Mouse (Mus musculus): ENCODE data around the gene Fam78b. TPM values are rescaled to one million over a fixed set of nuclear protein-coding genes. Genes with fewer than 3 reads are reported as not detected.

The Fam78b gene
- total RNA-seq, 4 experiments from 2014 or later: 21.8 to 27.5 (median 23.6) TPM

- DNase-seq (ENCODE audit: low spot score in 2 of 2): no peak
These were observed 92.3 kb downstream of the Fam78b start for GRCm38 (mm10) chr1:167093551-167093950.

GRCm38 (mm10) chr1:167094589-167095148 is 93.5 kb downstream of the Fam78b start:
- no peak for DNase-seq (ENCODE audit: low spot score in 2 of 2)

- DNase-seq (ENCODE audit: low spot score in 2 of 2): no peak
These were observed 97.5 kb downstream of the Fam78b start for GRCm38 (mm10) chr1:167098741-167099140.

- DNase-seq (ENCODE audit: low spot score in 2 of 2): no peak
These were observed 100.8 kb downstream of the Fam78b start for GRCm38 (mm10) chr1:167102046-167102445.

GRCm38 (mm10) chr1:167102566-167102965 is 101.3 kb downstream of the Fam78b start:
- DNase-seq (ENCODE audit: low spot score in 2 of 2): no peak

GRCm38 (mm10) chr1:167104956-167105626 is 103.9 kb downstream of the Fam78b start:
- no peak for DNase-seq (ENCODE audit: low spot score in 2 of 2)

GRCm38 (mm10) chr1:167105916-167106315 is 104.7 kb downstream of the Fam78b start:
- DNase-seq (ENCODE audit: low spot score in 2 of 2): no peak

GRCm38 (mm10) chr1:167108973-167109509 is 107.8 kb downstream of the Fam78b start:
- no peak for DNase-seq (ENCODE audit: low spot score in 2 of 2)

GRCm38 (mm10) chr1:167114363-167115050 is 113.3 kb downstream of the Fam78b start:
- DNase-seq (ENCODE audit: low spot score in 2 of 2): no peak

GRCm38 (mm10) chr1:167115121-167115520 is 113.9 kb downstream of the Fam78b start:
- no peak for DNase-seq (ENCODE audit: low spot score in 2 of 2)

- no peak for DNase-seq (ENCODE audit: low spot score in 2 of 2)
These were observed 115.5 kb downstream of the Fam78b start for GRCm38 (mm10) chr1:167116733-167117132.

- no peak for DNase-seq (ENCODE audit: low spot score in 2 of 2)
These were observed 117.8 kb downstream of the Fam78b start for GRCm38 (mm10) chr1:167118971-167119370.

- peak; percentile 15 to 17 for DNase-seq (ENCODE audit: low spot score in 2 of 2)
These were observed 118.2 kb downstream of the Fam78b start for GRCm38 (mm10) chr1:167119439-167119838.

- no peak for DNase-seq (ENCODE audit: low spot score in 2 of 2)
These were observed 121.2 kb downstream of the Fam78b start for GRCm38 (mm10) chr1:167122436-167122835.

GRCm38 (mm10) chr1:167123551-167123950 is 122.3 kb downstream of the Fam78b start:
- no peak for DNase-seq (ENCODE audit: low spot score in 2 of 2)

GRCm38 (mm10) chr1:167125870-167126269 is 124.7 kb downstream of the Fam78b start:
- no peak for DNase-seq (ENCODE audit: low spot score in 2 of 2)

GRCm38 (mm10) chr1:167126292-167126691 is 125.1 kb downstream of the Fam78b start:
- no peak for DNase-seq (ENCODE audit: low spot score in 2 of 2)

GRCm38 (mm10) chr1:167135748-167136147 is 134.5 kb downstream of the Fam78b start:
- DNase-seq (ENCODE audit: low spot score in 2 of 2): no peak

Data from layer of hippocampus, adult 8-10 months (tissue).